Mouse (Mus musculus) megakaryocyte progenitor cell, adult 5-6 weeks (primary cell): ENCODE data around the gene Ankrd28. TPM values are rescaled to one million over a fixed set of nuclear protein-coding genes. Genes with fewer than 3 reads are reported as not detected.

Experiments
- ATAC-seq: replicated peaks from 2 replicates; pipeline ENCODE4 v1.8.0; 2016; ENCODE audit warnings: mild to moderate bottlenecking, moderate TSS enrichment, inconsistent platforms; ENCODE audit not compliant: poor library complexity
- total RNA-seq, 2 experiments: library from RNA; stranded (forward) in 1 of 2; stranded (reverse) in 1 of 2; fragments of 157-497, 149-512 nt in 1 of 2; fragments of 200-1000 nt in 1 of 2; gene quantifications; 2 replicates each; pipeline versions ENCODE4 v1.2.3 to v1.2.4; 2015 to 2017

Ankrd28 gene
- total RNA-seq, 2 experiments from 2014 or later, result 140 to 186 TPM

DNA sequence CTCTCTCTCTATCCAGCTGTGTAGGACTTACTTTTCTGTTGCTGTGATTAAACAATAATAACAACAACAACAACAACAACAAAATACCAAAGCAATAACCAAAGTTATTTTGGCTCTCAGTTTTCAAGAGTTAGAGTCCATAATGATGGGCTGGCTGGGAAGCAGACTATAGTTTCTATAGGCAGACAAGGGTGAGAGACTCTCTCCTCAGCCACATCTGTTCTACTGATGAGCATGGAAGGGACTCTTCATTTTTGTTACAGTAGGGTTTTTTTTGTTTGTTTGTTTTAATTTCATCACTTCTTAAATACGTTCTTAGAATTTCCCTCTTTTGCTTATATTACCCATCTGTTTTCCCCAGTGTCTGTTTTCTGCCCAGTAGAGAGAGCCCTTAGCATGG, 177.8 kb downstream of the Ankrd28 start:
- no peak for ATAC-seq

DNA sequence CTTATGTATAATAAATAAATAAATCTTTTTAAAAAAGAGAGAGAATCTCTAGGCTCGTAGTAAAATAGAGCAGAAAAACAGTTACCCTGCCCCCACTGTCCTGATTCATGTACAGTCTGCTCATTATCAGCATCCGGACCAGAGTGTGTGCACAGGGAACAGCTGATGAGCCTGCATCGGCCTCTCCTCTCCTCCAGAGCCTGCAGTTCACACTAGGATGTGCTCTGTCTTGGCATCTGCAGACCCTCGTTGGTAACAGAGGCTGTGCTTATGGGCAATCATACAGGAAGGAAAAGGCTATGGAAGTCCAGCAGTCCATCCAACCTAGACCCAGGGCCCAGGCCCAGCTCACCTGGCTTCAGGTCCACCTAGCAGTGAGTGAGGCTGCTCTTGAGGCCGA, 178.3 kb downstream of the Ankrd28 start:
- no peak for ATAC-seq

DNA sequence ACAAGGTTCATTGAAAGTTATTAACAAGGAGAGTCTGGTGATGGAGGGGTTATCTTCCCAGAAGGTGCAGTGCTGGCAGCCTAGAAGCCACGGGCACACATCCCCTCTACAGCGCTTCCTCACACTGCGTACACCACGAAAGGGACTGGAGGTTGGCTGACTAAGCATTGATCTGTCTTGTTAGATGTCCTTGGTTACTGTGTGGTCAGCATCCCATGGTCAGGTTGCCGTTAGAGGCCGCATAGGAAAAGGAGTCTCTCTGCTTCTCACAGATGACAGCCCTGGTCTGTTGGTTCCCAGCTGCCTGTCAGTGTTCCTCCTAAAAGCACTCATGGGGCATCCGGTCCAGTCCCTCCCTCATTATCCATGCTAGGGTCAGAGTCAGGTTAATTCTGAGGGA, 179.2 kb downstream of the Ankrd28 start:
- ATAC-seq, result no peak

DNA sequence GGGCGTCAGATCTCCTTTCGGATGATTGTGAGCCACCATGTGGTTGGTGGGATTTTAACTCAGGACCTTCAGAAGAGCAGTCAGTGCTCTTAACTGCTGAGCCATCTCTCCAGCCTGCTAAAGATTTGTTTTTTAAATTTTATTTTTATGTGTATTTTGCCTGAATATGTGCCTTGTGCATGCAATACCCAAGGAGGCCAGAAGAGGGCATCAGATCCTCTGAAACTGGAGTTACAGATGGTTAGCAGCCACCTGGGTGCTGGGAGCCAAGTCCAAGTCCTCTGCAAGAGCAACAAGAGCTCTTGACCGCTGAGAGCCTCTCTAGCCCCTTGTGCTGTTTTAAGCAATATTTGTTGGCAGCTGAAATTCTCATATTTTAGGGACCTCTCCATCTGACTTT, 180.1 kb downstream of the Ankrd28 start:
- ATAC-seq, result no peak

Other genes starting within 250 kb of the Ankrd28 start
- gene Colq, start 239.3 kb downstream of the Ankrd28 start, total RNA-seq (2015), result not detected in 2 replicates
- 0.37 TPM in 1 of 2 replicates, not detected in the other for gene Colq, start 239.3 kb downstream of the Ankrd28 start, total RNA-seq (2017)
- not detected in 2 replicates for gene Gm49387, start 189.8 kb downstream of the Ankrd28 start, total RNA-seq (2015)
- not detected in 2 replicates for gene Gm49387, start 189.8 kb downstream of the Ankrd28 start, total RNA-seq (2017)
- gene Btd, start 189.6 kb downstream of the Ankrd28 start, total RNA-seq (2015), result 14.7 and 15.6 TPM in 2 replicates
- 8.1 and 14.3 TPM in 2 replicates for gene Btd, start 189.6 kb downstream of the Ankrd28 start, total RNA-seq (2017)
- gene Hacl1, start 189.4 kb downstream of the Ankrd28 start, total RNA-seq (2015), result 13.3 and 18.9 TPM in 2 replicates
- gene Hacl1, start 189.4 kb downstream of the Ankrd28 start, total RNA-seq (2017), result 34.8 and 35.6 TPM in 2 replicates
- not detected in 2 replicates for gene Galnt15, start 198.3 kb upstream of the Ankrd28 start, total RNA-seq (2015)
- not detected in 2 replicates for gene Galnt15, start 198.3 kb upstream of the Ankrd28 start, total RNA-seq (2017)